ENCODE assay signal across 17 mouse cellular contexts in genomic region chr5:101866722-101867121, GRCm38 (mm10).
"Had no signal": no experiment of that assay in that cellular context is flagged by ENCODE, and none has a peak within 500 bp of the region (broad histone marks: within the 10 kb centered on the region; RNA-seq: fewer than 3 reads in every experiment).

No protein-coding gene starts in this region.

- ATAC-seq: liver, postnatal 0 days; midbrain, embryonic 13.5 days; midbrain, embryonic 15.5 days had no signal

- H3K9me3 ChIP-seq: lung, embryonic 15.5 days; midbrain, embryonic 13.5 days; midbrain, embryonic 15.5 days; neural tube, embryonic 12.5 days; stomach, embryonic 15.5 days had no signal

- H3K4me1 ChIP-seq: lung, embryonic 15.5 days; midbrain, embryonic 13.5 days; midbrain, embryonic 15.5 days; neural tube, embryonic 12.5 days; stomach, embryonic 15.5 days had no signal

- H3K27ac ChIP-seq: lung, embryonic 15.5 days; macrophage; midbrain, embryonic 13.5 days; midbrain, embryonic 15.5 days; neural tube, embryonic 12.5 days; stomach, embryonic 15.5 days; stomach, postnatal 0 days had no signal

- DNase-seq: liver, postnatal 0 days; lung, adult 2 months; lung, postnatal 10 days; lung, postnatal 36 days; right cerebral cortex, postnatal 14 days; thymus, adult 2 months; thymus, postnatal 25 days; thymus, postnatal 4 days had no signal

- H3K27me3 ChIP-seq: lung, embryonic 15.5 days; megakaryocyte, embryonic 14.5 days; midbrain, embryonic 13.5 days; midbrain, embryonic 15.5 days; neural tube, embryonic 12.5 days; stomach, embryonic 15.5 days had no signal

- H3K9ac ChIP-seq: liver, postnatal 0 days; lung, embryonic 15.5 days; midbrain, embryonic 13.5 days; midbrain, embryonic 15.5 days; neural tube, embryonic 12.5 days; stomach, embryonic 15.5 days had no signal

- H3K4me3 ChIP-seq: lung, embryonic 15.5 days; megakaryocyte, embryonic 14.5 days; midbrain, embryonic 13.5 days; midbrain, embryonic 15.5 days; neural tube, embryonic 12.5 days; stomach, embryonic 15.5 days had no signal

- H3K4me2 ChIP-seq: lung, embryonic 15.5 days; midbrain, embryonic 11.5 days; midbrain, embryonic 13.5 days; midbrain, embryonic 15.5 days; neural tube, embryonic 12.5 days; stomach, embryonic 15.5 days had no signal
